Mouse (Mus musculus): ENCODE results near the gene Map4k5.

Map4k5 gene

DNA sequence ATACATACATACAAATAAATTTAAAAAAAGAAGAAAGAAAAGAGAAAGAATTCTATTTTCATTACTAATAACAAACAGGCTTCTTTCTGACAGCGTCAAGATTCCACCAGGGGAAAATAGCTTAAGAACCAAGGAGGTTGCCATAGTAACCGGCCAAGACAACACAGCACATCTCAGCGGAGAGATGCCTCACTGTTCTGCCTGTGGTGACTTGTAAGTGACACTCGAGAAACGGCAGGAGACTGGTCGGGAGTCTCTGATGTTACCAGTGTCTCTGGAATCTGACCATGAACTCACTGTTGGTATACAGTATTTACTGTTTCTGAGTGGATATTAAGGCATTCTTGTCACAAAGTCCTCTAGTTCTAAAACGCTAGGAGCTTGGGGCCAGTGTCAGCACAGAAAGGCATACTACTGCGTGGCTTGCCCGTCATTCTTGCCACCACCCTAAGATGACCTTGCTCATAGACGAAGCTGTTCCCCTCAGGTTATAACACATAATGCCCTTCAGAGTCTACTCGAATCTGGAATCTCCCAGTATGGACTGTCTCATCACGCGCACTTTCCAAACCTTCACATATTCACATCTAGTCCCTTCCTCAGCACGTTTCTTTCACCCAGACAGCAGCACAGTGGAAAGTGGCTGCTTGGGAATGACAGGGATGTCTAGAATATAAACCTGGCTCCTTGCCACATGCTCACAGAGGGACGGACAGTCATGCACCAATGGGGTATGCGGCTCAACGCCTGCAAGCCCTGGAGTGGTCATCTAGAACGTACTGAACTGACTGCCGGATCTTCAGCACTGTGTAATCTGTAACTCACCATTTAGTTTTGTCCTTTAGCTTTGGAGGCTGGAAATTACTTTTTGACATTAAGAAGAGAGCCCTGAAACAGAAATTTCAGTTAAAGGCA, 49.2 kb downstream of the Map4k5 start:
- peak; percentile 43 for DNase-seq (ENCODE audit: low read depth, low spot score)

DNA sequence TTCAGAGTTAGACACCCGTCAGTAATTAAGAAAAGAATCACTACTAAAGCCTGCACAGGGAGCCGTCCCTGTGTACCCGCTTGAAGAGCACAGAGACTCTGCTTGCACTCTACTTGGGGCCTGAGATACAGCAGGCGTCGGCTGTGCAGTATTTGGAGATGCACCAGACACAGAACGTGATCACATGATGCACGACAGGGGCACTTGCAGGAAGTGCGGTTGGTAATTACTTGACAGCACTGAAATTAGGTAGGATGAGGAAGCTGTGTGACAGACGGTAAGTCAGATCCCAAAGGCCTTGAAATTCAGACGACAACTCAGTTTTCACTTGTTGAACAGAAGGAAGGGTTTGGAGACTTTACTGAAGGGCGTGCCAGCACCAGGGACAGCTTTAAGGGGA, 54.6 kb downstream of the Map4k5 start:
- DNase-seq (ENCODE audit: low read depth, low spot score), result no peak

DNA sequence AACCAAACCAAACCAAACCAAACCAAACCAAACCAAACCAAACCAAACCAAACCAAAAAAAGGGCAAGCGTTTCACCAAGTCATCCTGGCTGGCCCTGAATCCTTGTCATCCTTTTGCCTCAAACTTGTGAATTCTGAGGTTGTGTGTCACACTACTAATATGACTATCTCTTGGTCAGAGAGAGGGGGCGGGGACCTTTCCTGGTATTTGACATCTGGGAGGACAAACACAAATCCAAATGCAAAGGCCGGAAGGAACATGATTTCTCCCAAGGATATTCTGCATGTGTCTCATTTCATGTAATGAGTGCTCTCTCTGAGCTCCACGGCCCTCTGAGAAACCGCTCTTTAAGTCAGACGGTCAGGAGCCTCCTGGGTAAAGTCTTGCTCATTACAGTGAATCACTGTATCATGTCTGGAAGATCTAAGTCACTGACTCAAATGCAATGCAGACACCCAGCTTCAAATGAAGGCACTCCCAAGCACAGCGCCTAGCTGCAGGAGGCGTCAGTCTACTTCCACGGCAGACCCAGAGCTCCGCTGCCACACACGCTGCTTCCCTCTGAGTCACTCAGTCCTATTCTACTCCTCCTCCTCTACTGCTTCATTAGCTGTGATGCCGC, 58.9 kb downstream of the Map4k5 start:
- no peak for DNase-seq (ENCODE audit: low read depth, low spot score)

DNA sequence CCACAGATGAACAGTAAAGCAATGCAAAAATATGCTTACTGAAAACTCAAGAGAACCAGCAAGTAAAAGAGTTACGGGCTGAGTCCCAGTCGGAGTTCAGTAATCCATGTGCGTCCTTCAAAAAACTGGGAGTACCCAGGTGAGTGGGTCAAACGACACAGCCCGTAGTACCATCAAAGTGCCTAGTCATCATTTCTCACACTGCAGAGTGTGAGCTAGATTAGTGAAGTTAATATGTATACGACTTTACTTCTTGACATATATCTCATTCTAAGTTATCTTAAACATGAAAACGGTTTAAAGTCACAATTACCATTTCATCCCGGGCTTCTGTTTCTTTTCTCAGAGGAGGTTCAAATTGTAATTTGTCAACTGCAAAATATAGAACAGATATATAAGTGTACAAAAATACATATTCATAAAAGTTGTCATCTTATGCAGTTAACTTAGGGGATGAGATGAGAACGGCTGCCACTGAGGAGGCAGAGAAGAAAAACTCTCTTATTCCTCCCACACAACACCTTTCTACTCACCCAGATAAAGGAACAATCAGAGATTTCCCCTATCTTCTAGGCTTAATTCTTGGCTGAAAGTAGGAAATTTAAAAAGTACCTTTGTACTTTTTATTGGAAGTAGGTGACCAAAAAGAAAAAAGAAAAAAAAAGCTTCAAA, 61.6 kb downstream of the Map4k5 start:
- DNase-seq (ENCODE audit: low read depth, low spot score), result no peak

DNA sequence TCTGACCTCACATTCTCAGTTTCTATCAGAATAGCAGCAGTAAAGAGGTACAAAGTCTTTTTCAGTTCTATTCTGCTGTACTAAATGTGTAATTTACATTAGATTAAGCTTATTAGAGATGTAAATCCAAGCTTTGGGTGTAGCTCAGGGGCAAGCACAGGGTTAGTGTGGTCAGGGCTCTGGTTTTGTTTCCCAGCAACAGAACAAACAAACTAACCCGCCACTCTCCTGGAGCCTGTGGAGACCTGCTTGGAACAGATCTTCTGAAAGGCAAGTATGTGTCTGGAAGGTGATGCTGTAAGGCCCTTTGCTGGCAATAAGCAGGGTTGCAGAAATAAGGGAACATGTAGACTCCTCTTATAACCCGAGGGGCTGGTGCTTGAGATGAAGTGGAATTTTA, 64.8 kb downstream of the Map4k5 start:
- DNase-seq (ENCODE audit: low read depth, low spot score), result no peak

DNA sequence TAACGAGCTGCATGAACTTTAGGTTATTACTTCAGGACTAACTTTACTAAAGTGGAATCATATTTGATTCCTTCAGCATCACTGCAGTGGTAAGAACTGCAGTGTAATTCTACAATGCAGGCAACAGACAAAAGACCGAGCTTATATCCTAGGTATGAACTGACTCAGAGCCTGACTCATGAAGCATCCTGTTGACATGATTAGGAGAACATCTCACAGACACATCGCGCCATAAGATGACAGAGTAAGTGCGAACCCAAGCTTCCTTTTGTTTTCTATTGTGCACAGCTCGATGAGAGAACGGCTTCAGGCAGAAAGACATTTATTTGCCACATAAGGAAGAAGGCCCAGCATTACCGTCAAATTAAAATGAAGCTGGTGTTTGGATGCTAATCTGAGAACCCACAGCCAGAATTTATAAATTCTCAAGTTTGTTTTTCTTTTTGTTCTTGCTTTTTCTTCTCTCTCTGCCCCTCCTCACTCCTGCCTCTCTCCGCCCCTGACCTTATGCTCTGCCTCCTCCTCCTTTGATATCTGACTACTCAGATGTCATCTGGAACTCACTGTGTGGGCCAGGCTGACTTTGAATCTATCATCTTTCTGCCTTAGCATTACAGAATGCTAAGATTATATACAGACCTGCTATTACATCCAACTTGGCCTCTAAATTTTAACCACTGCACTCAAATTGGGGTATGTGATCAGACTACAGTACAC, 68.0 kb downstream of the Map4k5 start:
- no peak for DNase-seq (ENCODE audit: low read depth, low spot score)

DNA sequence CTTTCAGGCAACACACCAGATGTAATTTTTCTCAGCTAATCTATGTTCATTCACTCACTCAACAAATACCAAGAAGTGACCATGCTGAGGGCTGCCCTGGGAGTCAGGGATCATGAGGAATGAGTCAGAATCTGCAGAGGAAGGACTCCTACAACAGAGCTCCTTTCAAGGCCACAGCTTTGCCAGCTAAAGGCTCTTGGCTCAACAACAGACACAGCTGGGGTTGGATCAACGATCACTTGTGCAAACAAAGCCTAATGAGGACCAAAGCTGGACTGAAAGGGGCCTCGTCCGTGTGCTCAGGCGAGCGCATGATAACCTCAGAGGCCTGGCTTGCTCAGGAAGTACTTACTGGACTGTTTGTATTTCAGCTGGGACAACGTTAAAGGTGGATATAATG, 78.7 kb downstream of the Map4k5 start:
- no peak for DNase-seq (ENCODE audit: low read depth, low spot score)

DNA sequence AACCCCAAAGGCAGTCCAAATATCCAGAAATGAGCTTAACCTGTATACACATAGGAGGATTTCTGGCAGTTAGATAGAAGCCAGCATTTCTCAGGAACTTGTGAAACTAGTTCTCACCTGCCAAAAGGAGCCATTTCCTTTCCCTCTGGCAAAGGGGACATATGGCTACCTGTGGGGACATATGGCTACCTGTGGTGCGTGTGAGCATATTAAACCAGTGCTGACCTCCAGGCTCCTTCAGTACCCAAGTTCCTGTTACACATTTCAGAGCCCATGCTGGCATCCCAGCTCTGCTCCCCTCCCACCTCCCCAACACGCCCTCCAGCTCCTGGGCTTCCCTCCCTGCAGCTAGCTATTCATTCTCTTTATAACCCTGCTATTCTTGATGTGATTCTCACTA, 79.4 kb downstream of the Map4k5 start:
- no peak for DNase-seq (ENCODE audit: low read depth, low spot score)

DNA sequence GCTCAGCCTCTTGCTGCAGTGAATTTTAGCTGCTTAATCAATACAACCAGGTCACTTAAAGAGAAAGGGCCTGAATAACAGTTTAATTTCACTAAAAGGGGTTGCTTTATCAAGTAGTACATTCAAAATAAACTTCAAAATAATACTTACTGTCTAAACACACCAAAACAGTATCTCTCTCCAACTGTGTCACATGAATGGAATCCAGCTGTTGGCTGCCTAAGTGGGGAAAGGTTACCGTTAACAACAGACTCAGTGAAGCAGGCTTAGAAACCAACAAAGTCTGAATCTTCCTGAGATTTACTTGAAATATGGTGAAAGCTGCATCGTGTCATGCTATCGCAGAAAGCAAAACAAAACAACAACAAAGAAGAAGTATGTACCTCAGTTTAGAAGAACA, 80.0 kb downstream of the Map4k5 start:
- no peak for DNase-seq (ENCODE audit: low read depth, low spot score)

DNA sequence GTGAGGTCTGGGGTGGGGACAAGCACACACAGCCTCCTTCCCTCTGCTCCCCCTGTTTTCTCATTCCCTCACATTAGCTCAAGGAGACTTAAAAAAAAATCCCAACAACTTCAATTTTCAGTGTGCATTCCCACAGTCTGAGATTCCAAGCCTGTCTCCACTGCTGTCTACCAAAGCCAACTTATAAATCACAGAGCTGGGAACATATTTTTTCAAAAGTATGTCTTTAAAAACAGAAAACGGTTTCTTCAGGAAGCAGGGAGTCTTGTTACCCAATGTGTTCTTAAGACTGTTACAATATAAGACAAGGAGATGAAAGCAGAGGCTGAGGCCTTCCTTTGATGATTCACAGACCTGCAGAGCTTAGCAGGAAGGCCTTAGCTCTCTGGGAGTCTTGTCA, 81.0 kb downstream of the Map4k5 start:
- no peak for DNase-seq (ENCODE audit: low read depth, low spot score)

DNA sequence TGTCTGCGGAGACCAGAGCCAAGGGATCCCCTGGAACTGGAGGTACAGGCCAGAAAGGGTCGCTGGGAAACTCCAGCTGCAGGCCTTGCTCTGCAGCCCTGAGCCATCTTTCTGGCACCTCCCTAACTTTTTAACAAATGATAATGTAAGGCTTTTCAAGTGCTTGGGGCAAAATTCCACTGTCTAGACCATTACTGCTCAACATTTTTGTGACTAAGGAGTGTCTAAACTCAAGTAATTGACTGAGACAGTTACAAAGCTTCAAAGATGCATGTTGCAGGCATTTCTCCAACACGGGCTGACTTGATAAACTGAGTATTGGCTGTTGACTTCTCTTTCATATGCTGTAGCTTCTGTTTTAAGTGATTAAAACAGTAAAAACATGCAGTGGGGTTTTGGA, 83.6 kb downstream of the Map4k5 start:
- no peak for DNase-seq (ENCODE audit: low read depth, low spot score)

DNA sequence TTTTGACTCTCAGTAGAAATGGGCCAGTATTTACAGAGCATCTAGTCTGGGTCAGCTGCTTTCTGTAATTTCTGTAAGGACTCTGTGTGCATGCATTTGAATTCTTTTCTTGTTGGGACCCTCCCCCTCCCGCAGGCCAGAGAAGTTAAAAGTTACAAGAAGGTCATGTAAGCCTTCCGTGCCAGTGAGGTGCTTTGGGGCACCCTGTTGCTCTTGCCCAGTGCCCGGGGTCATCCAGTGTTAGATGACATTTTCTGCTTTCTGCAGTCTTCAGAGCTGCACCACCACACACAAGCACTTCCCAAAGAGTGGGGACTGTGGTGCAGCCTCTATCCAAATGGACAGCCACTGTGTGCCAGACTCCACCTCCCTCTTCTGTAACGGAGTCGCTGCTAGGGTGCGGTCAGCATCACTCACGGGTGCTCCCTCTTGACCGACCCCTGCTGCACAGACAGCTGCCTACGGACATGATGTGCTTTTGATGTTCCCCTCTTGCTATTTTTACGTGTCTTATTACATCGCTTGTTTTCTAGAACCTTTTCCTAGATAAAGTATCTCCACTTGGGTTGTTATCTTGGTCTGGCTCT, 85.5 kb downstream of the Map4k5 start:
- no peak for DNase-seq (ENCODE audit: low read depth, low spot score)

DNA sequence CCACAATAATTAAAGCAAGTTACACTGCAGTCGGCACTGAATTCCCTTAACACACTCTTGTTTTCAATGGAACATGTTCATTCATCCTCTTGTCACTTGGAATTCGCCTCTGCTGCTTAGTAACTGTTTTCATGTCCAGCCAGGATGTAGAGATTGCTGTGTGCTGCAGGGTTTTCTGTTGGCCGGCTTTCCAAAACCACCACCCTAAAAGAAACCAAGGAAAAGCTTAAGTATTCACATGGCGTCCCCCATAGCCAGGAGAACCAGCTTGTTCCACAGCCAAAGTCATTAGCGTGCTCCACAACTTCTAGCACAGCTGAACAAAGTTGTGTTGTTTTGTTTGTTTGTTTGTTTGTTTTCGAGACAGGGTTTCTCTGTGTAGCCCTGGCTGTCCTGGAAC, 87.9 kb downstream of the Map4k5 start:
- no peak for DNase-seq (ENCODE audit: low read depth, low spot score)

DNA sequence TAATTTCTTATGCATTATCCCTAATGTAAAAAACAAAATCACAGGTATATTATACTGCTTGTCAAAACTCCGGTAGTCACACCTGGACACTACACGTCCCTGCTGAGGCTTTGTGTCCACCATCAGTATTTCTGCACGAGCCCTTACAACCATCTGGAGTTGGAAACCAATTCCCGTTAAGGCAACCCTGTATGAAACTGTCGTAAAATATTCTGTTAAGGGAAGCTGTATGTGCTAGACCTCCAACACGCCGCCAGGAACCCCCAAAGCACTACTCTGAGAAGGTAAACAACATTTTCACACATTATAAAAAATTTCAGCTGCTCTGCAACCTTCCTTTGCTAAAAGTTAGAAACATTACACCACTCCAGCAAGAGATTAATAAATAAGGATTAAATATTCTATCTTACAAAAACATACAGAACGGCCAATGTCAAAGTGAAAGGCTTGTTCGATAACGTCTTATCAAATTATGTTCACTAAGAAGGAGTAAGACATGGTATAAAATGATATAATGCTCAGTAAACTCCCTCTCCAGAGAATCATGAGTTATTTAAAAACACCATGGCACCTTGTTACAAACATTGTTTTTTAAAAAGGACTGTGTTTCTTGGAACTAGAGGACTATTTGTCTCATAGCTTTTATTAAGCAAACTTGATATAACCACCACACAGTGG, 88.5 kb downstream of the Map4k5 start:
- no peak for DNase-seq (ENCODE audit: low read depth, low spot score)

DNA sequence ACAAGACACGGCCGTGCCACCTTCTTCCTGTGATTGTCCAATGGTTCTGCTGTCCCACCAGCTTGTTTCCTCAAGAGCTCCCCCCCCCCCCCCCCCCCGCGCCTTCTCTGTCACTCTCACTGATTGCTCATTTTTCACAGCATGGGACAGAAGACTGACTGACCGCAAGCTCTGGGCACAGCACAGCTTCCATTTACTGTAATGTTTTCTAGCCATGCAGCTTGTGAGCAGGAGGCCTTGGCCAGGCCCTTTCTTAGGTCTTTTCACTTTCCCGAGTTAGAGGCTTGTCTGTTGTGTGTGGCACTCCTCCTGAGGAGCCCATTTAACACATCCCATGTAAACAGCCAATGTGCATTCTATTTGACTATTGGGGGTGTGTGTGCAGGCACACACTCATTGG, 89.8 kb downstream of the Map4k5 start:
- no peak for DNase-seq (ENCODE audit: low read depth, low spot score)

DNA sequence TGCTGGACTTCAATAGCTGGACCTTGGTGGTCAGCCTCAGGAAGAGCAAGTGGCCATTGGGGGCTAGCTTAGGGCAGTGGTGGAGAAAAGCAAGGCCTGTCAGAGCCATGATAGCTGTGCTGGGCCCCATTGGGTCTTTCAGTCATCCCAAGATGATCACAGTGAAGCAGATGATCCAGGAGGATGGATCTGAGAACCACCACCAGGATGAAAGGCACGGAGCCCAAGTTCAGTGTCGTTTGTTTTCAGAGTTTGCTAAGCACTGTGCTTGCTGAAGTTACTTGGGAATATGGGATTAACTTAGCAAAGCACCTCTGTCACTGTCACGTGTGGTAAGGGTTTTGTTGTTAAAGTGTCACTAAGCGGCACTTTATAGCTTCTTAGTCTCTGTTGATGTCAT, 92.4 kb downstream of the Map4k5 start:
- no peak for DNase-seq (ENCODE audit: low read depth, low spot score)

DNA sequence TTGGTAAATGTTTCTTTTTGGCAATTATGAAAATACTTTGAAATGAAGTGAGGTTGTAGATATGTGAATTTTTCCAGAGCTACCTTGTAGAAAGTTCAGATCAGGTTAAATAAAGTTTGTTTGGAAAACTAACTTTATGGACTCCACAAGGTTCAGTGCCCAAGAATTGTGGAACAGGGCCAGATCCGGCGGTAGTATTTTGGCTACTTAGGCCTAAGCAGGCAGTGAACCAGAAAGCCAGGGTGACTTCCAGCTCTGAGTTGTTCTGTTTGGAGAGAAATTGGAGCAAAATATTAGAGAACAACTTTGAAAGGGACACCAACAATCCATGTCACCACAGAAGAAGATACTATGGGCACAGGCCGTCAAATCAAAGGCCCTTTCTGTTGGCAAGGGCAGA, 96.7 kb downstream of the Map4k5 start:
- DNase-seq (ENCODE audit: low read depth, low spot score), result no peak

DNA sequence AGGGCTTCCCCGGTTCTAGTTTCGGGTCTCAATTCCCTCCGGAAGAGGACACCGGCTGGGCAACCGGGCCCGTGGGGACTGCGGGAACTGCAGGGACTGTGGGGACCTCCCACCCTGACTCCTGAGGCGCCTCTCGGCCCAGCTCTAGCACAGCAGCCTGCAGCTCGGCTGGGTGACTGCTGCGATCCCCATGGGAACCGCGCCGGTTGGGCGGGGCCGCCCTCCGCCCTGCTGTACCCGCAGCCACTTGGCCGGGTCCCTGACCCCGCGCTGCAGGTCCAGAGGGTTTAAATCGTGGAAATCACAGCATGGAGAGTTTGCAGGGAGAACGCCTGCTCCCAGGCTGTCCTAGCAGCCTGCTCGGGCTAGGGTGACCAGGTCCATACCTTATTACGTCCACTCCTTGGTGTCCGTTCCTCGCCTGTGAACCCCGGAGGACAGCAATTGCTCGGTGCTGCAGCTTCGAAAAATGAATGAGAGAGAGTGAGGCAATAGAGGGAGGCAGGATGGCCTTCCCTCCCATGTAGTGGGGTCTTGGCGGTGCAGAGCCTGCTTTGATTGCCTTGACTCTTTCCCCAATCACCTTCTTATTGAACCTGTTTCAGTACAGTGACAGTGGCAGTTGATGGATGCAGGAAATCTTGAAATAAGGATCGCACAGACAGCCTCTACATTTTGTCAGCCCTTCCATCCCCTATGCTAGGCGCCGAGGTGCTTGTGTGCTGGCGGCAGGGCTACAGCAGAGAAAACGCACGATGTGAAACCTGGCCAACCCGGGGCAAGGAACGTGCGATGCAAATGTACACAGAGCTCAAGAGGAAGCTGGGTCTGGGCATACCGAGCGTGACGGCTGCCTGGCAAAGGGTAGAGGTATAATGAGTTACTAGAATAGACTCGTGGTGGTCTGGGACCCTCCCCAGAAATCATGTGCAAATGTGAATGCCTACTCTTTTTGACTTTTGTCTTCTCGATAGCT, 102.2 kb downstream of the Map4k5 start, which contains the start of gene Cdkl1:
Gene Cdkl1, minus strand, starts transcription at position 738 of the 976 bp plus-strand sequence.
- DNase-seq (ENCODE audit: low read depth, low spot score), result no peak

DNA sequence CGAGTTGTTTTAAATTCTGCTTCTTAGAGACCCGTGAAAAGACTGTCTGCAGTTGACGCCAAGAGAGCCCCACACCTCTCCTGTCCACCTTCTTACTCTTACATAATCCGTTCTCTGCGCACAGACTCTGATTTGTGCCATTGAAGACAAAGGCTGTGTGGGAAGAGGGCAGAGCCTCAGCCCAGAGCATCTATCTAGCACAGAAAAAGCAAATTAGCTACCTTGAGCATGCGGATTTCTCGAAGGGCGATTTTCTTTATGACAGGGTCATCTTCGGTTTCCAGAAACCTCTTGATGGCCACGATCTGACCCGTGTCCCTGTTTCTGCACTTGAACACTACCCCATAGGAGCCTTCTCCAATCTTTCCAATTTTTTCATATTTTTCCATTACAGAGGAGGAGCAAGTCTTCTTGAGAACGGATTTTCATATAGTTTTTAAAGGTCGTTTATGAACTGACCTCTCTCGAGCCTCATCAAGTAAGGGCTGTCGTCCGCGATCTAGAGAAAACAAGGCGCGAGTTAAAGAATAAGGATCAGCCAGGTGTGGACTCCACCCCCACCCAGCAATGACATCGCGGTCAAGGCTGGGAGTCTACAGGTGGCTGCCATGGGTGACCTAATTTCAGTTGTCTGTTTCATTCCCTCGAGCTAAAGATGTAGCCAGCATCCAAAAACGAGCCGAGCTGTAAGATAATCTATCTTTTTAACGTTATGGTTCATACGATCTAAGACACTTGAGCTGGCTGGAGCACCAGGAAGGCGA, 103.1 kb downstream of the Map4k5 start:
- DNase-seq (ENCODE audit: low read depth, low spot score), result no peak

All from brain, embryonic 18.5 days (tissue).